Mouse (Mus musculus) adrenal gland, postnatal 4 days (tissue): ENCODE results near the gene Abhd6. TPM values are rescaled to one million over a fixed set of nuclear protein-coding genes. Genes with fewer than 3 reads are reported as not detected.

Experiments used
- DNase-seq, 2 experiments: peaks; one replicate each; pipeline ENCODE4 v3.0.0; 2021 to 2022; ENCODE audit warnings: low spot score in 2 of 2, mixed read lengths in 2 of 2
- total RNA-seq, 2 experiments: library from RNA; stranded (reverse); gene quantifications; 2 replicates each; pipeline ENCODE4 v1.2.3; 2021

Gene Abhd6
- total RNA-seq, 2 experiments from 2014 or later, result 42.3 to 47.3 TPM

- no peak for DNase-seq
Observed at GRCm38 (mm10) chr14:8056076-8056475, 53.4 kb downstream of the Abhd6 start.

- no peak for DNase-seq
Observed at GRCm38 (mm10) chr14:8059938-8060337, 57.2 kb downstream of the Abhd6 start.

GRCm38 (mm10) chr14:8062076-8062475, 59.4 kb downstream of the Abhd6 start:
- DNase-seq, result no peak

GRCm38 (mm10) chr14:8062537-8063301, 60.0 kb downstream of the Abhd6 start:
- DNase-seq, result no peak

GRCm38 (mm10) chr14:8063835-8064785, 61.4 kb downstream of the Abhd6 start:
- no peak for DNase-seq

GRCm38 (mm10) chr14:8080165-8080679, 77.5 kb downstream of the Abhd6 start, which contains the start of gene Rpp14:
Gene Rpp14 (plus strand): TSS chr14:8080367.
- DNase-seq, result peak; percentile 90 to 91

GRCm38 (mm10) chr14:8080718-8081117, 78.0 kb downstream of the Abhd6 start:
- no peak for DNase-seq

GRCm38 (mm10) chr14:8082949-8083348, 80.2 kb downstream of the Abhd6 start:
- DNase-seq, result no peak

GRCm38 (mm10) chr14:8089016-8089415, 86.3 kb downstream of the Abhd6 start:
- DNase-seq, result no peak

GRCm38 (mm10) chr14:8092573-8092972, 89.9 kb downstream of the Abhd6 start:
- no peak for DNase-seq

- DNase-seq, result no peak
Observed at GRCm38 (mm10) chr14:8093427-8093826, 90.7 kb downstream of the Abhd6 start.

- DNase-seq, result no peak
Observed at GRCm38 (mm10) chr14:8094931-8095561, 92.3 kb downstream of the Abhd6 start.

GRCm38 (mm10) chr14:8095562-8095950, 92.9 kb downstream of the Abhd6 start:
- DNase-seq, result no peak

GRCm38 (mm10) chr14:8097978-8098686, 95.4 kb downstream of the Abhd6 start, which contains the start of gene Pxk:
Gene Pxk (plus strand): TSS chr14:8098211.
- DNase-seq, result peak; percentile 78 to 82

GRCm38 (mm10) chr14:8098687-8098995, 95.9 kb downstream of the Abhd6 start:
- no peak for DNase-seq

GRCm38 (mm10) chr14:8099561-8100021, 96.9 kb downstream of the Abhd6 start:
- DNase-seq, result no peak

- DNase-seq, result no peak
Observed at GRCm38 (mm10) chr14:8101886-8102285, 99.2 kb downstream of the Abhd6 start.

- no peak for DNase-seq
Observed at GRCm38 (mm10) chr14:8102676-8103075, 100.0 kb downstream of the Abhd6 start.
